ENCODE assay signal across 8 mouse cellular contexts in the genomic region with DNA sequence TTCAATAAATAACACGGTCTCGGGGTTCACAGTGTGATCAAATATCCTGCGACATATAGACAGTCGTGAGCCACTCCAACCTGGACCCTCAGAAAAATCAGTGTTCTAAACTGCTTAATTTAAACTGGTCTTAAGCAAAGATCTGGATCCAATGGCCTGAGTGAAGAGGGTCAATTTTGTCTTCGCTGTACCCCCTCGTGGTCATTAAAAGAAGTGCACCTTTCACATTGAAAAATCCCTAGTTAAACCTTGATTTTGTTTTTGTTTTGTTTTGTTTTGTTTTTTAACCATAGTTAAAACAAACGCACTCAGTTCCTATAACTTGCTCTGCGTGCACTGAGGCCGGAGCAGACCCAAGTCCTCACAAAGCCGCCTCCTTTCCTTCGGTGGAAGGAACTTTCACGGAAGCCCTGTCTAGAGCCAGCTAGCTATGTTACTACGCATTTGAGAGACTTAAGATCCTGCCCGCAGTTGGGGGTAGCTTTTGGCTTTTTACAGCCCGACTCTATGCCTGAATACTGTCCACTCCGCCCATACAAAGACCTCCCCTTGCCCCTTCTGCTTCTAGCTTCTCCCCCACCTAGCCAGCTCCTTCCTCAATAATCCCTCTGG. TPM values are rescaled to one million over a fixed set of nuclear protein-coding genes. Genes with fewer than 3 reads are reported as not detected.
A peak's percentile ranks its signal among the peaks of the same experiment; 100 is the strongest.
DNase-seq lines count a peak whose midpoint lies in the region; ATAC-seq and TF ChIP-seq lines count a peak whose summit lies in the region.

No protein-coding gene starts in this region.

- 4% methylated on average over 16 of the region's 16 CpGs for WGBS in heart, adult 2 months
- 5% methylated on average over 16 of the region's 16 CpGs for WGBS in intestine, postnatal 0 days
- WGBS in midbrain, embryonic 11.5 days = 7% methylated on average over 16 of the region's 16 CpGs

- H3K9ac ChIP-seq in heart, adult 2 months (ENCODE audit: low read depth, low read length) = peak overlapping the region; percentile 94
- peak overlapping the region; percentile 92 for H3K9ac ChIP-seq in ES-Bruce4 (ENCODE audit: low read depth, poor library complexity, severe bottlenecking)
- peak overlapping the region; percentile 95 for H3K9ac ChIP-seq in intestine, postnatal 0 days (ENCODE audit: low read depth, low read length)
- peak overlapping the region; percentile 87 for H3K9ac ChIP-seq in midbrain, embryonic 11.5 days (ENCODE audit: low read length)

- no peaks in the 10 kb centered on the region for H3K27me3 ChIP-seq in heart, adult 2 months (ENCODE audit: control insufficient read depth, insufficient read depth, low read length)
- no peaks in the 10 kb centered on the region for H3K27me3 ChIP-seq in ES-Bruce4 (ENCODE audit: control insufficient read depth, insufficient read depth, low read length, poor library complexity, severe bottlenecking)
- no peaks in the 10 kb centered on the region for H3K27me3 ChIP-seq in intestine, postnatal 0 days (replicated peaks; ENCODE audit: control insufficient read depth, insufficient read depth, low read length)
- no peaks in the 10 kb centered on the region for H3K27me3 ChIP-seq in midbrain, embryonic 11.5 days (ENCODE audit: control insufficient read depth, insufficient read depth, low read length)

- peaks cover 1% of the 10 kb centered on the region; the same call in 1 of the 2 replicates for H3K4me1 ChIP-seq in heart, adult 2 months (ENCODE audit: control insufficient read depth, insufficient read depth, low read length)
- H3K4me1 ChIP-seq in ES-Bruce4 (ENCODE audit: control insufficient read depth, insufficient read depth, low read length) = no peaks in the 10 kb centered on the region
- no peaks in the 10 kb centered on the region for H3K4me1 ChIP-seq in intestine, postnatal 0 days (replicated peaks; ENCODE audit: control insufficient read depth, insufficient read depth, low read length)
- H3K4me1 ChIP-seq in midbrain, embryonic 11.5 days (ENCODE audit: control insufficient read depth, insufficient read depth, low read length) = peaks cover 3% of the 10 kb centered on the region; the same call in 1 of the 2 replicates

- peak overlapping the region; percentile 88 for H3K4me2 ChIP-seq in intestine, postnatal 0 days (replicated peaks; ENCODE audit: low read depth)
- H3K4me2 ChIP-seq in midbrain, embryonic 11.5 days = peak overlapping the region; percentile 88

- H3K36me3 ChIP-seq in heart, adult 2 months (ENCODE audit: control insufficient read depth, insufficient read depth, low read length) = no peaks in the 10 kb centered on the region
- H3K36me3 ChIP-seq in ES-Bruce4 (ENCODE audit: control insufficient read depth, insufficient read depth, low read length, poor library complexity, severe bottlenecking) = peaks cover 6% of the 10 kb centered on the region
- H3K36me3 ChIP-seq in intestine, postnatal 0 days (ENCODE audit: control insufficient read depth, insufficient read depth) = peaks cover 30% of the 10 kb centered on the region
- H3K36me3 ChIP-seq in midbrain, embryonic 11.5 days (ENCODE audit: control insufficient read depth, insufficient read depth, low read length) = peaks cover 12% of the 10 kb centered on the region; the same call in 1 of the 2 replicates

- intact Hi-C loops in heart, adult 2 months (cut with DNase I) = loop anchor here (5.0 to 10.0 kb wide), 5 partner anchors 173 to 378 kb away; partner anchors contain the start of genes Pebp1 and Rfc5
- intact Hi-C loops in heart, postnatal 25 days (cut with DNase I) = loop anchor here (5.0 kb wide), 3 partner anchors 173 to 378 kb away; partner anchors contain the start of gene Pebp1
- intact Hi-C loops in left cerebral cortex, postnatal 10 days (cut with DNase I) = loop anchor here (5.0 kb wide), 2 partner anchors 128 to 158 kb away; no protein-coding TSS in a partner anchor

- 0 out of 2 replicates have a peak, but pooled peaks cover 1% of the 10 kb centered on the region for H3K79me2 ChIP-seq in heart, adult 2 months (replicated peaks; ENCODE audit: control insufficient read depth, insufficient read depth, low read length)

- H3K27ac ChIP-seq in heart, adult 2 months = peak overlapping the region; percentile 100
- H3K27ac ChIP-seq in ES-Bruce4 (ENCODE audit: insufficient read depth, low read length) = peak overlapping the region; percentile 23; the same call in 1 of the 2 replicates
- H3K27ac ChIP-seq in intestine, postnatal 0 days (ENCODE audit: low read depth, low read length) = peak overlapping the region; percentile 89
- no peak overlapping the region for H3K27ac ChIP-seq in midbrain, embryonic 11.5 days (ENCODE audit: low read depth, low read length)

- H3K4me3 ChIP-seq in heart, adult 2 months = peak overlapping the region; percentile 94
- H3K4me3 ChIP-seq in ES-Bruce4 (ENCODE audit: low read depth, low read length) = peak overlapping the region; percentile 95
- H3K4me3 ChIP-seq in intestine, postnatal 0 days (ENCODE audit: low read depth, low read length) = peak overlapping the region; percentile 85
- peak overlapping the region; percentile 98 for H3K4me3 ChIP-seq in midbrain, embryonic 11.5 days (ENCODE audit: low read depth, low read length)

- TF ChIP-seq EP300 in heart, adult 2 months (IDR thresholded peaks at IDR 0.05; ENCODE audit: insufficient read depth, low read depth, low read length) = no peak
- TF ChIP-seq EP300 in ES-Bruce4 (IDR thresholded peaks at IDR 0.05; ENCODE audit: insufficient read depth, low read depth, low read length) = no peak

- TF ChIP-seq CTCF in heart, adult 2 months (IDR thresholded peaks at IDR 0.05) = peak; percentile 83
- no peak for TF ChIP-seq CTCF in ES-Bruce4 (IDR thresholded peaks at IDR 0.05; ENCODE audit: low read depth, low read length)
- peak; percentile 75 for TF ChIP-seq CTCF in intestine, postnatal 0 days (IDR thresholded peaks at IDR 0.05; ENCODE audit: low read depth)

- peak; percentile 42 for ATAC-seq in erythroblast, adult 5-6 weeks (replicated peaks; ENCODE audit: low FRiP score, poor library complexity, severe bottlenecking)
- ATAC-seq in intestine, postnatal 0 days = no peak
- ATAC-seq in midbrain, embryonic 11.5 days (ENCODE audit: low FRiP score) = no peak
- no peak for ATAC-seq in activated CD4-positive, CD25-positive, alpha-beta regulatory T cell, adult 4 months

- DNase-seq in heart, adult 2 months = peak; percentile 23 to 46
- DNase-seq in heart, postnatal 25 days (ENCODE audit: low spot score) = no peak
- DNase-seq in midbrain, embryonic 11.5 days (ENCODE audit: low spot score, missing footprints) = no peak
- no peak for DNase-seq in left cerebral cortex, postnatal 10 days (ENCODE audit: extremely low spot score in 1 of 2, low spot score in 2 of 2)

- no peak for TF ChIP-seq POLR2A in heart, adult 2 months (IDR thresholded peaks at IDR 0.05; ENCODE audit: insufficient read depth, low read depth, low read length)
- TF ChIP-seq POLR2A in ES-Bruce4 (IDR thresholded peaks at IDR 0.05; ENCODE audit: insufficient read depth, low read length) = no peak

- no peaks in the 10 kb centered on the region for H3K9me3 ChIP-seq in ES-Bruce4 (replicated peaks; ENCODE audit: control insufficient read depth, insufficient read depth, low read length, poor library complexity, severe bottlenecking)
- H3K9me3 ChIP-seq in intestine, postnatal 0 days (ENCODE audit: control insufficient read depth) = no peaks in the 10 kb centered on the region
- no peaks in the 10 kb centered on the region for H3K9me3 ChIP-seq in midbrain, embryonic 11.5 days (ENCODE audit: control insufficient read depth, low read length)

RNA-seq across cellular contexts. Expression of gene Suds3, which starts 1.2 kb away (rescaled TPM):
- 100 to 1,000 TPM in 1 of 2 experiments, 10 to 100 TPM in 1; 76.8 to 112 TPM for total RNA-seq in heart, adult 2 months (2021)
- 44.7 and 55.9 TPM in 2 replicates for polyA plus RNA-seq in heart, adult 2 months (2012; rRNA removed)
- total RNA-seq in heart, postnatal 25 days (2021) = 10 to 100 TPM; 87.3 to 90.4 TPM
- polyA plus RNA-seq in ES-Bruce4 (2011; ENCODE audit: insufficient read depth, insufficient read length, low read depth, missing spikeins) = 63.3 and 76.5 TPM in 2 replicates
- total RNA-seq in erythroblast, adult 5-6 weeks (2015; ENCODE audit: low replicate concordance) = 20.7 and 25.0 TPM in 2 replicates
- 73.7 and 98.8 TPM in 2 replicates for total RNA-seq in erythroblast, adult 5-6 weeks (2017; ENCODE audit: low replicate concordance)
- 41.8 and 47.2 TPM in 2 replicates for polyA plus RNA-seq in intestine, postnatal 0 days (2015; fragmentation: Nextera tagmentation; extraction: Ambion mirVana)
- polyA plus RNA-seq in midbrain, embryonic 11.5 days (2014; fragmentation: Nextera tagmentation; extraction: Ambion mirVana) = 49.0 and 50.3 TPM in 2 replicates
- 10 to 100 TPM; 11.5 to 12.3 TPM for polyA plus RNA-seq in activated CD4-positive, CD25-positive, alpha-beta regulatory T cell, adult 4 months (2017; shearing (Covaris generic))
- total RNA-seq in left cerebral cortex, postnatal 10 days (2021) = 10 to 100 TPM; 93.7 to 93.9 TPM

RNA-seq across cellular contexts. Expression of gene Taok3, which starts 5.2 kb away (rescaled TPM):
- total RNA-seq in heart, adult 2 months (2021) = 1 to 10 TPM; 6.2 to 7.8 TPM
- polyA plus RNA-seq in heart, adult 2 months (2012; rRNA removed) = 3.1 and 4.7 TPM in 2 replicates
- 1 to 10 TPM; 7.6 to 7.9 TPM for total RNA-seq in heart, postnatal 25 days (2021)
- polyA plus RNA-seq in ES-Bruce4 (2011; ENCODE audit: insufficient read depth, insufficient read length, low read depth, missing spikeins) = 23.1 and 27.3 TPM in 2 replicates
- total RNA-seq in erythroblast, adult 5-6 weeks (2015; ENCODE audit: low replicate concordance) = 28.4 and 30.1 TPM in 2 replicates
- total RNA-seq in erythroblast, adult 5-6 weeks (2017; ENCODE audit: low replicate concordance) = 32.5 and 43.4 TPM in 2 replicates
- polyA plus RNA-seq in intestine, postnatal 0 days (2015; fragmentation: Nextera tagmentation; extraction: Ambion mirVana) = 40.4 and 47.7 TPM in 2 replicates
- 19.3 and 19.7 TPM in 2 replicates for polyA plus RNA-seq in midbrain, embryonic 11.5 days (2014; fragmentation: Nextera tagmentation; extraction: Ambion mirVana)
- 100 to 1,000 TPM; 137 to 138 TPM for polyA plus RNA-seq in activated CD4-positive, CD25-positive, alpha-beta regulatory T cell, adult 4 months (2017; shearing (Covaris generic))
- 10 to 100 TPM; 67.6 to 68.7 TPM for total RNA-seq in left cerebral cortex, postnatal 10 days (2021)

Comparison
In these comparisons a context has a peak if more than half of its experiments do, and no peak if none do; other contexts are left out.
1. DNase-seq: peak in heart, adult 2 months (2 of 2); none in heart, postnatal 25 days (single experiment), midbrain, embryonic 11.5 days (single experiment) and left cerebral cortex, postnatal 10 days (0 of 2).
2. Peak in every context shown above with its lines, with median percentiles within 50 percentile points of each other: H3K4me3 ChIP-seq and H3K9ac ChIP-seq.